Mouse (Mus musculus) gastrocnemius, adult 8-10 months (tissue): Measurements from ENCODE around the gene G430095P16Rik. TPM values are rescaled to one million over a fixed set of nuclear protein-coding genes. Genes with fewer than 3 reads are reported as not detected.

Experiments used
- DNase-seq, 2 experiments: peaks; one replicate each; pipeline ENCODE4 v3.0.0; 2022; ENCODE audit warnings: low spot score in 2 of 2
- total RNA-seq, 4 experiments: library from RNA; stranded (reverse); gene quantifications; 2 replicates each; pipeline ENCODE4 v1.2.4; 2022

The G430095P16Rik gene
- total RNA-seq, 4 experiments from 2014 or later: 0.43 to 0.56 (median 0.48) TPM; not detected in 1

GRCm38 (mm10) chr8:84740895-84741843, 18.4 kb downstream of the G430095P16Rik start:
- DNase-seq: no peak

DNA sequence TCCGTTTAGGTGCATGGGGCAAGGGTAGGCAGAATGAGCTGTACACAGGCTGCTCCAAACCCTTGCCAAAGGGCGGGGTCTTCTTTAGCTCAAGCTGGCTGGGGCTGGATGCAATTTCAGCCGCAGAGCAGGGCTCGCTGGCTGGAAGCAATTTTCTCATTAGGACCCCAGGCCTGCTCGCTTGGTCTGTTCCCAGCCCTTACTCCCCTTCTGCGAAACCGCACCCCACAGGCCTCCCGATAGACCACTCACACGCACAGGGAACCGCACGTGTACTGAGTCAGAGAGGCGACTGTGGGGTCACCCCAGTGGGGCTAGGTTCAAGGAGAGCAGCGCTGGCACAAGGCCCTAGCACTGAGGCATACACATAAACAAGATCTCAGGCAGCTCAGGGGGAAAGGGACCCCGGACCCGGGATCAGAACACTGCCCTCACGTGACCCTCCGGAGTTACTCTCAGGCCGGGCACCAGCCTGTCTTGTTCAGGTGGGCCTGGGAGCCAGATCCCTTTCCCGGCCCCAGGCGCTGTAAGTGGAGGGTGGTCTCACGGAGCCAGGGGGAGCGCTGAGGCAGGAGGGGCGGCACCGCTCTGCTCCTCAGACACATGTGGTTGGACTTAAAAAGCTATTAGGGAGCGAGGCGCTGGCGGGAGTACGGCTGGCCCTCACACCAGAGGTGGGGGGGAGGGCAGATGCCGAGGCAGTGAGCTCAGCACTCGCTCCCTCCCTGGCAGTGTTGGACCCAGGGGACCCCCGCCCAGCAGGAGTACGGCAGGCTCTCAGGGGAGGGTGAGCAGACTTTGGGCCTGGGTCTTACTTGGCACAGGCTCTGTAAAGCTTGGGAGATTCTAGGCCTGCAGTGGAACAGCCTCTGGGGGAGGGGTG, 19.6 kb downstream of the G430095P16Rik start:
- DNase-seq: peak; percentile 76 to 85

DNA sequence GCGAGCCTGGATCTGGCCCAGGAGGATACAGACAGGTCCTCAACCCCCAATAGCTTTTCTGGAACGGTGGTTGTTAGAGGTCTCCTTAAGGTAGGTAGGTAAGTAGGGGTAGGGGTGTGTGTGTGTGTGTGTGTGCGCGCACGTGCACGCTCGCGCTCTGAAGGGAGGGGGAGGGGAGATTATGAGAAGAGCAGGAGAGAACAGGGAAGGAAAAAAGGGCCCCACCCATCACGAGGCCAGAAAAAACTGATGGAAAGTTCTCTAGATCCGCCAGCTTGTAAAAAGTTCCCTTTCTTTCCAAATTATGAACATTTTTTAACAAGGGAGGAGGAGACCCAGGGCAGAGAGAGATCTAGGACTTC, 20.2 kb downstream of the G430095P16Rik start:
- DNase-seq: no peak

DNA sequence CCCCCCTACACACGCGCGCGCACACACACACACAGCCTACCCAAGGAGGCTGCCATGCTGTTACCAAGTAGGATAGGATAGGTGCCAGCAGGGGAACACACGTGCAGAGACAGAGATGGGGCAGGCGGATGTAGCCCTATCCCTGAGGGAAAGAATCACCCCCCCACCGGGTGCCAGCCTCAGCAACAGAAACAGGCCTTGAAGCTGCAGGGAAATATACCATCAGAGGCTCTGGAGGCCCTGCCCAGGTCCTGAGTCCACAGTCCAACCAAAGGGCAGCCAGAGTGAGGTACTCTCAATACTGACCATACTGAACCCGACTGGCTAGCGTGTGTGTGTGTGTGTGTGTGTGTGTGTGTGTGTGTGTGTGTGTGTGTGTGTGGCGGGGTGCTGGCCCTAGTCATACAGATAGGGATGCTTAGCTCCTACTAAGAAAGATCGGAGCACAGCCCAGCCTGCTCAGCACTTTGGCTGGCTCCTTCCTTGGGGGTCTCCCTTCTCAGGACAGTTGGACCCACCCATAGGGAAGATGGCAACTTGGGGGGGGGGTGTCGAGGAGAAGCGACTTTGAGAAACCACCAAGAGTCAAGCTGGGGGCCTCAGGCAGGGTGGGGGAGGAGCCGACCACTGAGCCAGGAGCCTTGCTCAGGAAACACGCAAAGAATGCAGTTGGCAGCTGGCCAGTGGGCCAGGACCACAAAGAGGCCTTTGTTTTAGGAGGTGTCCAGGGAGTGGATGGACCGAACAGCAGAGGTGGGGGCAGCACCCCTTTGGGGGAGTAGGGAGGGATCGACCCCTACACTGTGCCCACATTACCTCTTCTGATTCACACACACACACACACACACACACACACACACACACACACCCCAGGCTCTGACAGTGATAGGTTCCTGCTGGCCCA, 21.0 kb downstream of the G430095P16Rik start:
- peak in 1 of 2 experiments; percentile 73 for DNase-seq

DNA sequence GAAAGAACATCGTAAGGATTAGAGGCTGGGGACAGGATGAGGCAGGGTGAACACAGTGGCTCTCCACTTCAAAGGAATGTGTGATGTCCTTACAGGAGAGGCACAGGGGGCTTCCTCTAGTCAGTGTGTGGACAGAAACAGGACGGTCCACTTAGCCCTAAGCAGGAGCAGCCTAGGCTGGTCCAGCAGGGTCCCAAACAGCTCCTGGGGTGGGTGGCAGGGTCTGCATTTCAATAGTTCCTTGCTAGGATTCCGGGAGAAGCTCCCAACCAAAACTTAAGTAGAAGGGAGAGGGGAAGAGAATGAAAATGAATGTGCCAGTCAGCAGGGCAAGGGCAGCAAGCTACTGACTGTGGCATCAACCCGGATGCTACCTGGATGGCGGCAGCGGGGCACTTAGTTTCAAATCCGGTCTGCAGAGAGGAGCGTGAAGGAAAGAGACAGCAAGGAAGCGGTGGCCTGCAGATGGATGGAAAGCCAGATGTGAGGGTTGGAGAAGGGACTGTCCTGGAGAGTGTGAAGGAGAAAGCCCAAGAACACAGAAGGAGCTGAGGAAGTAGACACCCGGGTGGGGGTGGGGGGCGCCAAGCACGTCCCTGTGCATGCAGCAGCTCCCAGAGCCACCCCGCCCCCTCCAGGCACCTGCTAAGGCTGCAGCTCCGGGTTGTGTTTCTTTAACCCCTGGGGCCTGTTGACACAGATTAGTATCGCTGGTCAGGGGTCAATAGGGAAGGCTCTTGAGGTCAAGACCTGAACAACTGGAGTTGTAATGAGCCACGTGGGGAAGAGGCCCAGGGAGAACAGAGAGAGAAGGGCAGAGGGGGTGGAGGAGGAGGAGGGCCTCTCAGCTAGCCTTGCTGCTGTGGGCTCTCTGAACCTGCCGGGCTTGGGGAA, 22.5 kb downstream of the G430095P16Rik start:
- no peak for DNase-seq

DNA sequence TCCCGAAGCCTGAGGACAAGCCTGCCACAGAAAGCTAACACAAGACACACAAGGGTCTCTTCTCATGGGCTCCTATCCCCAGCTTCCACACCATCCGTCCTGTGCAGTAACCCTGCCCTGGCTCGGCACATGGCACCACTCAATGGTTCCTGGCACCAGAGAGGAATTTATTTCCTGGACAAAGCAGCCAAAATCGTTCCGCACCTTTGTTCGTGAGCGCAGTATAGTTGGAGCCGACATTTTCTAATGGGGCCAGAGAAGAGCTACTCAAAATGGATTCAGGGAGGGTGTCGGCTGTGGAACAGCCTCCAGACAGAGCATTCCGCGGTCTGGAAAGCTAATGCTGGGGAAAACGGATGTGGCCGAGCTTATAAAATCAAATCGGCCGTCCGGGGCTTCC, 26.7 kb downstream of the G430095P16Rik start:
- no peak for DNase-seq

GRCm38 (mm10) chr8:84752734-84753582, 30.2 kb downstream of the G430095P16Rik start:
- DNase-seq: no peak

DNA sequence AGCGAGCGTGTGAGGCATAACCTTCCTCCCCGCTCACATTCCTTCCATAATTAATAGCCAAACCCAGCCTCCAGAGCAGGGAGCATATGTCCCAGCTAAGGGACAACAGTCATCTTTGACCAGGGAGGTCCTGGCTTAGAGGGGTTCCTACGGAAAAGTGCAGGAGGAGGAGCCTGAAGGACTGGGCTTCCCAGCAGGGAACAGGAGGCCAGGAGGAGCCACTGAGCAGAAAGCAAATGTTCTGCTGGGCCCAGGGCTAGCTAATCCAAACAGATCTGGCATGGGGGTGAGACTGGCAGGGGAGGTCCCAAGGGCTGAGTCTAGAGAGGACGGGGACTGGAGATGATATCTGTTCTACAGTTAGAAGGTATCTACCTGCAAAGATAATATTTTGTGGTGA, 34.7 kb downstream of the G430095P16Rik start:
- DNase-seq: no peak

DNA sequence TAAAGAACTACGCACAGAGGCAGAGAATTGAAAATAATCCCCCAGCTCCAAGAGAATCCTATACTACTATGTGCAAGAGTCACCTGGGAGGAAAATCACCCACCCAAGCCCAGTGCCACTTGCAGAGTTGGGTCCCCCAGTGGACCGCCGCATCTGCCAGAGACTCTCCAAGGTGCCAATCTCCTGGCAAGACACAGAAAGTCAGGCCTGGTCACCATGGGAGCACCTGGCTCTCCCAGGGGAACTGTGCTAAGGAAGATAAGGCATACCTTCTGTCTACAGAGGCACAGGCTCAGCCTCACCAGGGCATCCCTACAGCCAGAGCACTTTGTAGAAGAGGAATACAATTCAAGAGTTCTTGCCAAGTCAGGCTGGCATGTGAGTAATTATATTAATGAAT, 35.5 kb downstream of the G430095P16Rik start:
- DNase-seq: no peak

GRCm38 (mm10) chr8:84759126-84759525, 36.3 kb downstream of the G430095P16Rik start:
- DNase-seq: peak in 1 of 2 experiments; percentile 43

- no peak for DNase-seq
These were observed 36.9 kb downstream of the G430095P16Rik start for GRCm38 (mm10) chr8:84759718-84760117.

GRCm38 (mm10) chr8:84760405-84760805, 37.6 kb downstream of the G430095P16Rik start:
- no peak for DNase-seq

- DNase-seq: no peak
These were observed 38.1 kb downstream of the G430095P16Rik start for GRCm38 (mm10) chr8:84760901-84761300.

DNA sequence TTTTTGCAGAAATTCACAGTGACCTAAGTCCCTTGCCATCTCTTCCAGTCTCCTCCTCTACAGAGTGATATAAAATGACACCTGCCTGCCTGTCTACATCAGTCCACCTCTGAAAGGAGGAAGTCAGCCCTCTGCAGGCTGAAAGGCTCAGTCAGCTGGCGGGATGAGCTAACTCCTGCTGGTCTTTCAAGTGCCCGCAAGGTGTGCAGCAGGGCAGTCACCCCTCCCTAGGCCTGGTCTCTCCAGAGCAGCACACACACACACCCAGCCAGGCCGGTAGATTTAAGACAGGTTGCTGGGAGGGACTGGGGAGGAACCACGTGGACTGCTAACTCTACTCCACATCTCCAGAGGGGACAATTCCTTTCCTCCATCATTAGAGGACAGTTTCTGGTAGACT, 41.3 kb downstream of the G430095P16Rik start:
- DNase-seq: no peak

DNA sequence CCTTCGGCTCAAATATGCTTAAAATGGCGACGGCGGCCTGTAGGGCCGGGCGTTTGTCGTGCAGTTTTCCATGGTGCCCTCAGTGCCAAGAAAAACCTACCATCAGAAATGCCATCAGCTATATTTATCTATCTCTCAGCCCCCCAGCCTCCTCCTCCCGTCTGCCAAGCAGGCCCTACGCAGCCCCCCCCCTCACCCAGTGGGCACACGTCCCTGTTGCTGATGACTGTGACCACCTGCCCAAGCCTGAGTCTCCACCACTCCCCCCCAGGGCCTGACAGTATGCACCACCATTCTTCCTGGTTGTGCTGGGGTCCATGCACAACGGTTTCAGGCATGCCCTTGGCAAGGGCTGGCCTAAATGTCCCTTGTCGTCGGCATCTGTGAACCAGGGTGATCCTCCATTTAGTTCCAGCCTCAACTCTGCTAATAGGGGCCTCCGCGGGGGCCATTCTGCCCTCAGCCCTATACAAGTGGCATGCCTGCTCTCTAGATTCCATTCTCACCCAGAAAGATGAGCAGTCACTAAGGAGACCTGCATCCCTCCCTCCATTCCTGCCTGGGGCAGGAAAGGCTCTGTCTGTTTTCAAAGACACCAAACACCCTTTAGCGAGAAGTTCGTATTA, 42.2 kb downstream of the G430095P16Rik start:
- DNase-seq: no peak

- no peak for DNase-seq
These were observed 42.8 kb downstream of the G430095P16Rik start for GRCm38 (mm10) chr8:84765629-84766028.

DNA sequence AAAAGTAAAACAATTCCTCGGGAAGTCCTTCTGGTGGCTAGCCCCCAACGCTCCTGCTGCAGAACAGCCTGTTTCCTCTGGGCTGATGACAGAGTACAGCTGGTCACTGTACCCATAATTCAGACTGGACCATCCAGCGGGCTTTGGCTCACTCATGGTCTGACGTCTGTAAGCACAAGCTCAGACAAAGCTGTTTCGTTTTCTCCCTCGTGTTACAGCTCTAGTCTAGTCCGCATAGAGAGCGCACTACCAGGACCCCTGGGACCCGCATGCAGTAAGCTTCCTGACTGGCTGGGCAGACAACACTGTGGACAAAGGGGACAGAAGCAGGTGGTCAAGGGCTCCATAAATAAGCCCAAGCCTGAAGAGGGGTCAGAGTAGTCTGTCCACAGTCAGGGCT, 43.6 kb downstream of the G430095P16Rik start:
- DNase-seq: no peak

DNA sequence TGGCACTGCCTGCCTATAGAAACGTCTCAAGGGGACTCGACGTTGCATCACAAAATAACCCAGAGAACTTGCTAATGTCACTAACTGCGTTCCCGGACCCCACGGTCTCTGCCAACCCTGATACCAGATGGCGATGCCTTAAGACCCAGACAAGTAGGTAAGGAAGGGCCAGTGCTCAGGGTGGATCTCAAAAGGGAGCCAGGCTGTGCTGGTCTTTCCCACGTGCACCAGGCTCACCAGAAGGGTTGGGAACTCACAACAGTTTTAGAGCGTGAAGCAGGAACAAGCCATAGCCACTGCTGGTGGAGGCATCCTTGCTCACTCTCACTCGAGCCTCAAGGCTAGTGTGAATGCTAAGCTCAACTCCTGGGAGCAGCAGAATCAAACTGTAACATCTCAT, 44.4 kb downstream of the G430095P16Rik start:
- DNase-seq: no peak
